Mouse (Mus musculus): ENCODE measurements around the gene Fig4. TPM values are rescaled to one million over a fixed set of nuclear protein-coding genes. Genes with fewer than 3 reads are reported as not detected.

Fig4 gene
- polyA plus RNA-seq, 1 experiment from 2014 or later: 17.2 TPM

GRCm38 (mm10) chr10:41274871-41275270 lies 28.2 kb downstream of the Fig4 start:
- Histone ChIP-seq H3K4me3 (ENCODE audit: low read length) (no peak overlapping the region), H3K9me3 (ENCODE audit: control insufficient read depth, low read length) (no peaks in the 10 kb centered on the region), H3K4me1 (ENCODE audit: control insufficient read depth, insufficient read depth, low read length) (no peaks in the 10 kb centered on the region), H3K9ac (ENCODE audit: low read depth, low read length) (no peak overlapping the region), H3K27ac (ENCODE audit: low read length) (no peak overlapping the region), H3K27me3 (replicated peaks; ENCODE audit: control insufficient read depth, insufficient read depth, low read length) (no peaks in the 10 kb centered on the region), H3K4me2 (ENCODE audit: low read depth, low read length) (no peak overlapping the region), H3K36me3 (ENCODE audit: control insufficient read depth, insufficient read depth, low read length) (no peaks in the 10 kb centered on the region)
- ATAC-seq: no peak
- WGBS: 88% methylated on average over 1 of the region's 1 CpGs

GRCm38 (mm10) chr10:41271860-41272259 lies 31.2 kb downstream of the Fig4 start:
- no peak overlapping the region for H3K4me3 ChIP-seq (ENCODE audit: low read length)
- no peaks in the 10 kb centered on the region for H3K27me3 ChIP-seq (replicated peaks; ENCODE audit: control insufficient read depth, insufficient read depth, low read length)
- WGBS: 52% methylated on average over 7 of the region's 7 CpGs
- H3K9ac ChIP-seq (ENCODE audit: low read depth, low read length): no peak overlapping the region
- no peaks in the 10 kb centered on the region for H3K4me1 ChIP-seq (ENCODE audit: control insufficient read depth, insufficient read depth, low read length)
- no peak overlapping the region for H3K27ac ChIP-seq (ENCODE audit: low read length)
- ATAC-seq: no peak
- H3K36me3 ChIP-seq (ENCODE audit: control insufficient read depth, insufficient read depth, low read length): no peaks in the 10 kb centered on the region
- no peak overlapping the region for H3K4me2 ChIP-seq (ENCODE audit: low read depth, low read length)
- H3K9me3 ChIP-seq (ENCODE audit: control insufficient read depth, low read length): no peaks in the 10 kb centered on the region

GRCm38 (mm10) chr10:41261889-41262288 lies 41.2 kb downstream of the Fig4 start:
- Histone ChIP-seq H3K36me3 (ENCODE audit: control insufficient read depth, insufficient read depth, low read length) (no peaks in the 10 kb centered on the region), H3K4me3 (ENCODE audit: low read length) (no peak overlapping the region), H3K27me3 (replicated peaks; ENCODE audit: control insufficient read depth, insufficient read depth, low read length) (no peaks in the 10 kb centered on the region), H3K27ac (ENCODE audit: low read length) (no peak overlapping the region), H3K9ac (ENCODE audit: low read depth, low read length) (no peak overlapping the region), H3K9me3 (ENCODE audit: control insufficient read depth, low read length) (no peaks in the 10 kb centered on the region), H3K4me2 (ENCODE audit: low read depth, low read length) (no peak overlapping the region), H3K4me1 (ENCODE audit: control insufficient read depth, insufficient read depth, low read length) (peaks cover 4% of the 10 kb centered on the region)
- no peak for ATAC-seq

- Histone ChIP-seq H3K4me2 (ENCODE audit: low read depth, low read length) (no peak overlapping the region), H3K36me3 (ENCODE audit: control insufficient read depth, insufficient read depth, low read length) (no peaks in the 10 kb centered on the region), H3K4me3 (ENCODE audit: low read length) (no peak overlapping the region), H3K9me3 (ENCODE audit: control insufficient read depth, low read length) (no peaks in the 10 kb centered on the region), H3K9ac (ENCODE audit: low read depth, low read length) (no peak overlapping the region), H3K27ac (ENCODE audit: low read length) (no peak overlapping the region), H3K4me1 (ENCODE audit: control insufficient read depth, insufficient read depth, low read length) (peaks cover 4% of the 10 kb centered on the region), H3K27me3 (replicated peaks; ENCODE audit: control insufficient read depth, insufficient read depth, low read length) (no peaks in the 10 kb centered on the region)
- ATAC-seq: peak; percentile 30; the same call in 1 of the 2 replicates
- WGBS: 56% methylated on average over 1 of the region's 1 CpGs
Observed at GRCm38 (mm10) chr10:41261218-41261617, 41.8 kb downstream of the Fig4 start.

GRCm38 (mm10) chr10:41260243-41261006 lies 42.6 kb downstream of the Fig4 start:
- no peak overlapping the region for H3K4me2 ChIP-seq (ENCODE audit: low read depth, low read length)
- H3K27me3 ChIP-seq (replicated peaks; ENCODE audit: control insufficient read depth, insufficient read depth, low read length): no peaks in the 10 kb centered on the region
- H3K4me1 ChIP-seq (ENCODE audit: control insufficient read depth, insufficient read depth, low read length): peaks cover 4% of the 10 kb centered on the region
- H3K9me3 ChIP-seq (ENCODE audit: control insufficient read depth, low read length): no peaks in the 10 kb centered on the region
- 37% methylated on average over 8 of the region's 8 CpGs for WGBS
- H3K9ac ChIP-seq (ENCODE audit: low read depth, low read length): no peak overlapping the region
- H3K36me3 ChIP-seq (ENCODE audit: control insufficient read depth, insufficient read depth, low read length): no peaks in the 10 kb centered on the region
- no peak overlapping the region for H3K4me3 ChIP-seq (ENCODE audit: low read length)
- H3K27ac ChIP-seq (ENCODE audit: low read length): no peak overlapping the region
- peak; percentile 76 for ATAC-seq

- Histone ChIP-seq H3K9me3 (ENCODE audit: control insufficient read depth, low read length) (no peaks in the 10 kb centered on the region), H3K4me3 (ENCODE audit: low read length) (no peak overlapping the region), H3K36me3 (ENCODE audit: control insufficient read depth, insufficient read depth, low read length) (peaks cover 3% of the 10 kb centered on the region; the same call in 1 of the 2 replicates), H3K4me1 (ENCODE audit: control insufficient read depth, insufficient read depth, low read length) (no peaks in the 10 kb centered on the region), H3K9ac (ENCODE audit: low read depth, low read length) (no peak overlapping the region), H3K27ac (ENCODE audit: low read length) (no peak overlapping the region), H3K4me2 (ENCODE audit: low read depth, low read length) (no peak overlapping the region), H3K27me3 (replicated peaks; ENCODE audit: control insufficient read depth, insufficient read depth, low read length) (no peaks in the 10 kb centered on the region)
- WGBS: 61% methylated on average over 5 of the region's 5 CpGs
- ATAC-seq: no peak
Observed at GRCm38 (mm10) chr10:41250749-41251065, 52.4 kb downstream of the Fig4 start.

- H3K36me3 ChIP-seq (ENCODE audit: control insufficient read depth, insufficient read depth, low read length): peaks cover 3% of the 10 kb centered on the region; the same call in 1 of the 2 replicates
- H3K27me3 ChIP-seq (replicated peaks; ENCODE audit: control insufficient read depth, insufficient read depth, low read length): no peaks in the 10 kb centered on the region
- H3K4me3 ChIP-seq (ENCODE audit: low read length): no peak overlapping the region
- no peak overlapping the region for H3K9ac ChIP-seq (ENCODE audit: low read depth, low read length)
- H3K9me3 ChIP-seq (ENCODE audit: control insufficient read depth, low read length): no peaks in the 10 kb centered on the region
- H3K27ac ChIP-seq (ENCODE audit: low read length): no peak overlapping the region
- no peak for ATAC-seq
- H3K4me2 ChIP-seq (ENCODE audit: low read depth, low read length): no peak overlapping the region
- 55% methylated on average over 8 of the region's 8 CpGs for WGBS
- no peaks in the 10 kb centered on the region for H3K4me1 ChIP-seq (ENCODE audit: control insufficient read depth, insufficient read depth, low read length)
Observed at GRCm38 (mm10) chr10:41250045-41250748, 52.9 kb downstream of the Fig4 start.

GRCm38 (mm10) chr10:41249006-41249659 lies 53.9 kb downstream of the Fig4 start:
- no peak overlapping the region for H3K4me2 ChIP-seq (ENCODE audit: low read depth, low read length)
- no peak overlapping the region for H3K27ac ChIP-seq (ENCODE audit: low read length)
- no peaks in the 10 kb centered on the region for H3K4me1 ChIP-seq (ENCODE audit: control insufficient read depth, insufficient read depth, low read length)
- WGBS: 89% methylated on average over 8 of the region's 8 CpGs
- H3K9me3 ChIP-seq (ENCODE audit: control insufficient read depth, low read length): no peaks in the 10 kb centered on the region
- H3K27me3 ChIP-seq (replicated peaks; ENCODE audit: control insufficient read depth, insufficient read depth, low read length): no peaks in the 10 kb centered on the region
- no peak overlapping the region for H3K9ac ChIP-seq (ENCODE audit: low read depth, low read length)
- ATAC-seq: no peak
- no peak overlapping the region for H3K4me3 ChIP-seq (ENCODE audit: low read length)
- peaks cover 3% of the 10 kb centered on the region; the same call in 1 of the 2 replicates for H3K36me3 ChIP-seq (ENCODE audit: control insufficient read depth, insufficient read depth, low read length)

- Histone ChIP-seq H3K9me3 (ENCODE audit: control insufficient read depth, low read length) (no peaks in the 10 kb centered on the region), H3K27ac (ENCODE audit: low read length) (no peak overlapping the region), H3K4me3 (ENCODE audit: low read length) (no peak overlapping the region), H3K9ac (ENCODE audit: low read depth, low read length) (no peak overlapping the region), H3K4me1 (ENCODE audit: control insufficient read depth, insufficient read depth, low read length) (no peaks in the 10 kb centered on the region), H3K4me2 (ENCODE audit: low read depth, low read length) (no peak overlapping the region), H3K27me3 (replicated peaks; ENCODE audit: control insufficient read depth, insufficient read depth, low read length) (no peaks in the 10 kb centered on the region), H3K36me3 (ENCODE audit: control insufficient read depth, insufficient read depth, low read length) (no peaks in the 10 kb centered on the region)
- 70% methylated on average over 5 of the region's 5 CpGs for WGBS
- no peak for ATAC-seq
Observed at GRCm38 (mm10) chr10:41247800-41248473, 55.1 kb downstream of the Fig4 start.
